Mouse (Mus musculus) lung, postnatal 36 days (tissue): ENCODE results near the gene Tmem258.
A peak's percentile ranks its signal among the peaks of the same experiment; 100 is the strongest.

Experiments
- DNase-seq: peaks from one replicate; pipeline ENCODE4 v3.0.0; 2022; ENCODE audit warnings: mixed read lengths

The Tmem258 gene

DNA sequence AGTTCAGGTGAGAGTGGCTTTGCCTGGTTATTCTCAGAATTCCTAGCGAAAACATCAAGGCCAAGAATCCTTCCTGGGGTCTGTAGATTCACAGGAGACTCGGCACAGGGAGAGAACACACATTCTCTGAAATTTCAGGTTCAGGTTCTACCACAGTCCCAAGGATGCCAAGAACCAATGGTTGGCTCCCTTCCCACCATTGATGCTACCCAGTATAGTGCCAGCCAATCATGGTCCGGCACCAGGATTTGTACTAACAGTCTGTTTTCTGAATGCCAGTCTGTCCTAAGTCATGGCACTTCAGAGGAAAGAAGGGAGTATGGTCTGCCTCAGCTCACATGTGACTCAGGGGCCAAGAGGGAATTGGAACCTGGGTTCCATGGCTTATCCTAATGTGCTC, 17.9 kb upstream of the Tmem258 start:
- DNase-seq = no peak

GRCm38 (mm10) chr19:10186569-10186968, 17.2 kb upstream of the Tmem258 start:
- DNase-seq = no peak

DNA sequence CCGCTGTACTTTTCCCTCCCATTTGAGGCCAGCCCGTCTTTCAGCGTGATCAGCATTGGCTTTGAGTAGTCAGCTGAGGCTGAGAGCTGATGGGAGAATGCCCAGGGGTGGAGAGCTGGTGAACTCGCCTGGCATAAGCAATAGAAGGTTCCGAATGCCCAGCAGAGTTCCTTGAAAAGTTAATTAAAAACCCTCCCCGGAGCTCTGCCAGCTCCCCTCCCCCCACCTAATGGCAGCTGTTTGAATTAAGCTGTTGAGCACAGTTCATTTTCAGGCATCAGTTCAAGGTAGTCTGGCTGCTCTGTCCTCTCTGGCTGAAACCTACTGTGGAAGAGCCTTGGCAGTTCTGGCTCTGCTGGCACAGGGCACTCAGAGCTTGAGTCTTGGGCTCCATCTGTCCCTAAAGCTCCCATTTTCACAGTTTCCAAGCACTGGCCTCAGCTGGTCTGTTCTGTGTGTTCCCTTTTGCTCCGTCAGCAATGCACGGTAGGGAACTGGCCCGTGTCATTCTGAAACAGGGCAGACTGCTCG, 15.5 kb upstream of the Tmem258 start:
- peak; percentile 32 for DNase-seq

DNA sequence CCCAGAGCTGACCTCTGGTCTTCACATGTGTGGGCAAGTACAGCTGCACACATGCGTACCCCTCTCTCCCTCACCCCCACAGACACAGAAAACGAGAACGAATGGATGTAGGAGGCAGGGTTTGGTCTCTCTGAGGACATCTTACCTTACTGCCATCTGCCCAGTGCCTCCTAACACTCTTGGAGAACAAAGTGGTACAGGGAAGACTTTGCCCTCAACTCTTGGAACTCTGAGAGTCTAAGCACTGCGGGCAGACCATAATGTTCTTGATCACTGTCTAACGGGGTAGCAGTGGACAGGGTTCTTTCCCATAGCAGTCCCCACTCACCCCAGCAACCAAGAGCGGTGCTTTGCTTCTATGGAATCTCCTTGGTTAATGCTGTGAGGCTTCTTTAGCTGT, 14.8 kb upstream of the Tmem258 start:
- no peak for DNase-seq

- no peak for DNase-seq
Measured at GRCm38 (mm10) chr19:10189940-10190339, 13.9 kb upstream of the Tmem258 start.

- DNase-seq = peak; percentile 90
Measured at GRCm38 (mm10) chr19:10190796-10191195, 13.0 kb upstream of the Tmem258 start.

GRCm38 (mm10) chr19:10191326-10191725, 12.5 kb upstream of the Tmem258 start:
- peak; percentile 42 for DNase-seq

GRCm38 (mm10) chr19:10194337-10194736, 9.5 kb upstream of the Tmem258 start:
- DNase-seq = no peak

- DNase-seq = no peak
Measured at GRCm38 (mm10) chr19:10195252-10195651, 8.6 kb upstream of the Tmem258 start.

GRCm38 (mm10) chr19:10197130-10197529, 6.7 kb upstream of the Tmem258 start:
- no peak for DNase-seq

GRCm38 (mm10) chr19:10198286-10198685, 5.5 kb upstream of the Tmem258 start:
- no peak for DNase-seq

- DNase-seq = peak; percentile 87
Measured at GRCm38 (mm10) chr19:10198723-10199122, 5.1 kb upstream of the Tmem258 start.

- DNase-seq = no peak
Measured at GRCm38 (mm10) chr19:10203146-10203847, 517 bp upstream of the Tmem258 start.

DNA sequence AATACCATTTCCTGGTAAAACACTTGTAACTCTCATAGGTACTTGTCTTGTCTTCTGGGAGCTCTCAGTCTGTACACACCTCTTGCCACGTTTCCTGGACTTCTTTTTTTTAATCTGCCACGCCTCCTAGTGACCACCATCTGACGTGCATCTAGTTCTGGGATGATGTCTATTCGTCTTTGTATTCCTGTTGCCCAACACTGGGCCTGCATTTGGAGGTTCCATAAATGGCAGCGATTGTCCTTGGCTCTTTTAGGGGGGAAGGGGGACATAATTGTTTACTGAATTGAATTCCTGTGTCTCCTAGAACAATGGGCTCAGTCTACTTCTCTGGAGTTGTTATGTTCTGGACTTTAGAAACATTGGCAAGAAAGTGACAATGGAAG, 795 bp downstream of the Tmem258 start:
- DNase-seq = peak; percentile 90

DNA sequence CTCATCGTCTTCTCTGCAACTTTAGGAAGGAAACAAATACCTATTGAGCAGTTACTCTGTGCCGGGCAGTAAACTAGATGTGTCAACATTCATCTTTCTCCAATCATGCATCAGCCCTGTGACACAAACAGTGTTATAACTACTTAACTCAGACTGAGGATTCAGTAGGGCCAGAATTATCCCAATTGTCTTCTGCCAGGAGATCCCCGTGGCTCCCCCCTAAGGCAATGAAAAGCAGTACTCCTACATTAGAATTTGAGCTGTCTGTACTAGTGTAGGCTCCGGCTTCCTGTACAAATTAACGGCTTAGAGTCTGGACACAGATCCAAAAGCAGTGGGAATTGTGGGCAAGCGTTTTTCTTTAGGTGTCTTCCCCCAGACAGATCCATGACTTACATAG, 1.2 kb downstream of the Tmem258 start:
- peak; percentile 34 for DNase-seq

DNA sequence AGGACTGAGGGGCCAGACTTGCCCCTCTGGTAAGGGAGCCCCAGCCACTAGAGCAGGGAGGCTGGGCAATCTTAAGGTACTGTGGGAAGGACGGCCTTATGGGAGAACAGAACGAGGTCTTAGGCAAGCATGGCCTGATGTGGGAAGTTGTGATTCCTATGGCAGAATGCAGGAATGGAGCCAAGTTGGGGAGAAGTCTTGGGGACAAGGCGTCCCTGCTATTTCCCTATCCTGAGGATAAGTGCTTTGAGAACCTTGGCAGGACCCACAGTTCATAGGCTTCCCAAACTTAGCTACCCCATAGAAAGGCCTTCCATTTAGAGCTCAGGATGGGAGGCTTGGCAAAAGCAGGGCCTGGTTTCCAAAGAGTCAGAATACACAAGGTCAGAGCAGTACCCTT, 5.0 kb downstream of the Tmem258 start:
- DNase-seq = no peak

GRCm38 (mm10) chr19:10210885-10211284, 7.1 kb downstream of the Tmem258 start:
- DNase-seq = no peak

DNA sequence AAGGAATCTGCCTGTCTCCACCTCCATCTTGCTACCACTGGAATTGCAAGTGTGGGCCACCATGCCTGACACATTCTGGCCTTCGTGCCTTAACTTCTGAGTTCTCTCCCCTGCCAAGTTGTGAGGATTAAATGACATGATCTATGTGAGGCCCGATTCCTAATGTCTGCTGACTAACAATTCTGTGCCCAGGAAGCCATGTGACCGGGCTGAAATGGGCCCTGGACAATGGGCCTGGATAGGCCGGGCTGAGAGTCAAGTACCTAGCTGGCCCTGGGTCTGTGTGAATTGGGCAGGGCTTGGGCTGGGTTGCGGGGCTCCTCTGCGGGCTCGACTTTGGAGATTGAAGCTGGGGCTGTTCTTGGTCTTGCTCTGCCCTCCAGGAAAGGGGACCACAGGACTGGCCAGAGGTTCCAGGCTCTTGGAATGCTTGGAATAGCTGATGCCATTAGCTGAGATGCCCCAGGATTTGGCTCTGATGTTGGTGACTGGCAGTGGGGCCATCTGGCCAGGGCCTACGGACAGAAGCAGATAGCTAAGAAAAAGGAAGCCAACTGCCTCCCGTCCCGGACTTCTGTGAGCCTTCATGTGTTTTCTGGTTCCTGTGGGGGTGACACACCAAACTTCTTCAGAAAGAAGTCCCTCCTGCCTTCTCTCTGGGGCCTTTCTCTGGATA, 10.1 kb downstream of the Tmem258 start:
- DNase-seq = no peak

GRCm38 (mm10) chr19:10216101-10216500, 12.3 kb downstream of the Tmem258 start:
- no peak for DNase-seq

DNA sequence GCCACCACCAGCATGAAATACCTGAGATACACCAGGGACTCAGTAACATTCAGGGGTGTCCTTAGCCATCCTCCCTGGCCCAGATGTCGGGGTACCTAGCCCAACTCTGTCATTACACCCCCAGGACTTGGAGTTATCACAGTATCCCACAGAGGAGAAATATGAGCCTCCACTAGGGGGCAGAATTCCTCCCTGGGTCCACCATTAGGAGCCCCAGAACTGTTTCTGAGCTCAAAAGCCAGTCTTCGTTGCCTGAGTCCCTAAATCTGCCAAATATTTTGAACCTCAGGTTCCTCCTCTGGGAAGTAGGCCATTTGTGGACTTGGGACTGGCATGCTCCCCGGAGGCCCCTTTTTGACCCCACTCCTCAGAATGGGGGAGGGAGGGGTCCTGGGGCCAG, 15.3 kb downstream of the Tmem258 start:
- peak; percentile 77 for DNase-seq

DNA sequence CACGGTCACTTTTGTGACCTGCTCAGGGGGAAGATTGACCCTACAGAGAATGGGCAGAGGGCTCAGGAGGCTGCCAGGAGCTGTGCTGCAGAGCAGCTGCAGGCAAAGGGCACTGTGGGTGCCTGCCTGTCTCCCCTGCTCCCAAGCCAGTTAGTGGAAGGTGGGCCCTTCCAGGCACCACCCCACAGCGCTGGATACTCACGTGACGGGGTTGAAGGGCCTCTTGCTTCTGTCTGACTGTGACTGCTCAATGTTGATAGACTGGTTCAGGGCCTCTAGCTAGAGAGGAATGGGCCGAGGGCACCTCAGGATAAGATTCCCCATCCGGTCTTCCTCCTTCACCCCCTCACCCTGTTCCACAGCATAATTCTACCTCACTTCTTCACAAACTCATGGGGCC, 15.8 kb downstream of the Tmem258 start:
- peak; percentile 13 for DNase-seq

GRCm38 (mm10) chr19:10221585-10221984, 17.8 kb downstream of the Tmem258 start:
- no peak for DNase-seq

DNA sequence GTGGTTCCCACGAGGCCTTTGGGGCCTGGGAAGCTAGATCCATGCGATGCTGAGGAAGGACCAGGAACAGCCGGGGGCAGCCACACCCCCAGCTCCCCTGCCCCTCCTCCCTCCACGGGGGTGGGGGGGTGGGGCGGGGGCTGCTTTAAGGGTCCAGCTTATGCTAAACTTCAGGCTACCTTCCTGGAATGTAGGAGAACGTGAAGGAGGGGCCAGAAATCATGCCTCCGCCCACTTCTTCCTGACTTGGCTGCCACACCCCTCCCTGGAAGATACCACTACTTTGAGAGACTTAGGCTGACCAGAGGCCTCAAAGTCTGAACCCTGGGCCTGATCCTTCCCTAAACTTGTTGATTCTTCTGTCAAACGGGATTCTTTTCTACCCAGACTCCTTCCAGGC, 18.8 kb downstream of the Tmem258 start:
- peak; percentile 51 for DNase-seq

DNA sequence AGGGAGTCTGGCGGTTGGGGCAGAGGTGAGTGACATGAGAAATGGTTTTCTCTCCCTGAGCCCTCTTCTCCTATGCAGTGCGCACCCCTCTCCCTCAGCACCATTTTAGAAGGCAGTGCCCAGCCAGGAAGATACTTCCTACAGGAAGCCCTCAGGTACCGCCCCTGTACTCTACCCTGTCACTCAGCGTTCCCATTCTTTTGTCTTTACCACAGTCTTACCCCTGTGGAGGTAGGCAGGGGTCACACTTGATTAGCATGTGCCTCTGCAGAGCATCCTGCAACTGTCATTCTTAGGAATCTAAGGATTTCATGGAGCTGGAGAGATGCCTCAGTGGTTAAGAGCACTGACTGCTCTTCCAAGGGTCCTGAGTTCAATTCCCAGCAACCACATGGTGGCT, 19.7 kb downstream of the Tmem258 start:
- DNase-seq = no peak
